Mouse (Mus musculus): ENCODE measurements at regions not wholly inside any gene's neighbourhood (a gene's known extent, or its start where the extent isn't known, plus 50 kb on each side); places are given as distances from the start of the nearest gene placed in this dataset.

DNA sequence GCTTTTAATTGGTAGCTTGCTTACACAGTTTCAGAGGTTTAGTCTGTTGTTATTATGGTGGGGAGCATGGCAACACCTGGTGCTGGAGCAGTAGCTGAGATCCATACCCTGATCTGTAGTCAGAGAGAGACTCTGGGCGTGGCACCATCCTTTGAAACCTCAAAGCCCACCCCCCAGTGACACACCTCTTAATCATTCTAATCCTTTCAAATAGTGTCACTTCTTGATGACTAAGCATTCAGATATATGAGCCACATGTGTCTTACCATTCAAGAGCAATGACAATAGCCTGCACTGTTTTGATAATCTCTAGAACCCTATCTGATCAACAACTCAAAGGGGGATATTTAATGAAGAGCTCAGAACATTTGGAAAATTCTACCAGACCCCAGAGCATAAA lies 57.6 kb upstream of the Mroh9 start:
- Histone ChIP-seq H3K4me2 (ENCODE audit: insufficient read depth, low read depth, poor library complexity, severe bottlenecking) (no peak overlapping the region), H3K27ac (ENCODE audit: insufficient read depth, low read depth) (no peak overlapping the region), H3K9ac (ENCODE audit: insufficient read depth, low read depth) (no peak overlapping the region), H3K36me3 (replicated peaks in 1 of 2; ENCODE audit: control insufficient read depth in 1 of 2, insufficient read depth in 1 of 2, low read length in 1 of 2) (no peaks in the 10 kb centered on the region), H3K4me3 (replicated peaks in 1 of 3; ENCODE audit: low read depth in 2 of 3, low read length in 2 of 3, poor library complexity in 1 of 3) (no peak overlapping the region), H3K4me1 (ENCODE audit: control insufficient read depth in 1 of 2, insufficient read depth in 2 of 2) (no peaks in the 10 kb centered on the region), H3K79me2 (replicated peaks; ENCODE audit: control insufficient read depth, extremely low read depth, insufficient read depth, poor library complexity, severe bottlenecking) (no peaks in the 10 kb centered on the region), H3K27me3 (replicated peaks) (no peaks in the 10 kb centered on the region), H3K9me3 (replicated peaks; ENCODE audit: low read length) (no peaks in the 10 kb centered on the region)
- no peak for DNase-seq (ENCODE audit: extremely low read depth)
- TF ChIP-seq TBP (conservative IDR thresholded peaks at IDR 0.05; ENCODE audit: low read depth, low read length) (no peak), IRF4 (IDR thresholded peaks at IDR 0.05; ENCODE audit: low read depth, low read length) (no peak)
- in situ Hi-C loops (cut with MboI; ENCODE audit: low pct_ligation_motif_present, low pct_unique_long_range_greater_than_20kb, low sequenced_read_pairs): no loop called here
- dilution Hi-C loops (cut with MboI; ENCODE audit: extremely low pct_ligation_motif_present, extremely low pct_unique_long_range_greater_than_20kb, low sequenced_read_pairs): no loop called here

DNA sequence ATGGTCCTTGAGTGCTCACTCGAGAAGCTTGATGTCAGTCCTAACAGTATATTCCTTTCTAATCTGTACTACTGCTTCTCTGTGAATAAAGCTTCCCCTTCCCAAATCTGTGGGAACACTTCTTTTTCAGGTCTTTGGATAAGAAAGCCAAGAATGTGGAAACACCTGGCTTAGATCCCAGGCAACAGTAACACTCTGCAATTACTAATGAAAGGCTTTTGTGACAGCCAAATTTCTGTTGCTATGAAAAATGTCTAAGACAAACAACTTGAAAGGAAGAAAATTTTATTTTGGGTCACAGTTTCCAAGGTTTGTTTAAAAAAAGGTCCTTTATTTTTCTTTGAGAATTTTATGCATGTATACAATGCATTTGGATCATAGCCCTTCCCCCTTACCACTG lies 56.0 kb upstream of the Mroh9 start:
- H3K9ac ChIP-seq (ENCODE audit: insufficient read depth, low read depth): no peak overlapping the region
- no peak overlapping the region for H3K4me3 ChIP-seq (replicated peaks in 1 of 3; ENCODE audit: low read depth in 2 of 3, low read length in 2 of 3, poor library complexity in 1 of 3)
- no peaks in the 10 kb centered on the region for H3K79me2 ChIP-seq (replicated peaks; ENCODE audit: control insufficient read depth, extremely low read depth, insufficient read depth, poor library complexity, severe bottlenecking)
- DNase-seq (ENCODE audit: extremely low read depth): no peak
- TF ChIP-seq MAFK (IDR thresholded peaks at IDR 0.05; ENCODE audit: insufficient replicate concordance, low read length) (no peak), POLR2A (IDR thresholded peaks at IDR 0.05; ENCODE audit: low read depth, low read length) (no peak), HCFC1 (IDR thresholded peaks at IDR 0.05; ENCODE audit: low read depth, low read length) (no peak), MXI1 (IDR thresholded peaks at IDR 0.05; ENCODE audit: low read depth, low read length) (no peak), E2F4 (IDR thresholded peaks at IDR 0.05; ENCODE audit: insufficient replicate concordance, low read depth, low read length) (no peak), NRF1 (IDR thresholded peaks at IDR 0.05; ENCODE audit: low read depth, low read length) (no peak), RCOR1 (conservative IDR thresholded peaks at IDR 0.05; ENCODE audit: low read depth, low read length) (no peak), MAZ (IDR thresholded peaks at IDR 0.05; ENCODE audit: low read depth, low read length) (no peak), CTCF (conservative IDR thresholded peaks at IDR 0.05 in 1 of 2, IDR thresholded peaks at IDR 0.05 in 1 of 2; ENCODE audit: low read depth in 2 of 2, low read length in 2 of 2) (no peak), TBP (conservative IDR thresholded peaks at IDR 0.05; ENCODE audit: low read depth, low read length) (no peak), EP300 (IDR thresholded peaks at IDR 0.05; ENCODE audit: low read length) (no peak), SMC3 (IDR thresholded peaks at IDR 0.05; ENCODE audit: low read depth, low read length) (no peak), POLR2AphosphoS2 (IDR thresholded peaks at IDR 0.05; ENCODE audit: low read depth, low read length) (no peak)
- no peaks in the 10 kb centered on the region for H3K36me3 ChIP-seq (replicated peaks in 1 of 2; ENCODE audit: control insufficient read depth in 1 of 2, insufficient read depth in 1 of 2, low read length in 1 of 2)
- no peak overlapping the region for H3K4me2 ChIP-seq (ENCODE audit: insufficient read depth, low read depth, poor library complexity, severe bottlenecking)
- in situ Hi-C loops (cut with MboI; ENCODE audit: low pct_ligation_motif_present, low pct_unique_long_range_greater_than_20kb, low sequenced_read_pairs): no loop called here
- H3K4me1 ChIP-seq (ENCODE audit: control insufficient read depth in 1 of 2, insufficient read depth in 2 of 2): no peaks in the 10 kb centered on the region
- no peak overlapping the region for H3K27ac ChIP-seq (ENCODE audit: insufficient read depth, low read depth)
- no peaks in the 10 kb centered on the region for H3K9me3 ChIP-seq (replicated peaks; ENCODE audit: low read length)
- no peaks in the 10 kb centered on the region for H3K27me3 ChIP-seq (replicated peaks)
- dilution Hi-C loops (cut with MboI; ENCODE audit: extremely low pct_ligation_motif_present, extremely low pct_unique_long_range_greater_than_20kb, low sequenced_read_pairs): no loop called here

- H3K36me3 ChIP-seq (replicated peaks in 1 of 2; ENCODE audit: control insufficient read depth in 1 of 2, insufficient read depth in 1 of 2, low read length in 1 of 2): no peaks in the 10 kb centered on the region
- no peak overlapping the region for H3K4me2 ChIP-seq (ENCODE audit: insufficient read depth, low read depth, poor library complexity, severe bottlenecking)
- no peaks in the 10 kb centered on the region for H3K79me2 ChIP-seq (replicated peaks; ENCODE audit: control insufficient read depth, extremely low read depth, insufficient read depth, poor library complexity, severe bottlenecking)
- DNase-seq (ENCODE audit: extremely low read depth): no peak
- no peak for TF ChIP-seq CHD1 (IDR thresholded peaks at IDR 0.05; ENCODE audit: low read depth, low read length)
- TF ChIP-seq POLR2A (IDR thresholded peaks at IDR 0.05; ENCODE audit: low read depth, low read length): no peak
- no peak for TF ChIP-seq MAZ (IDR thresholded peaks at IDR 0.05; ENCODE audit: low read depth, low read length)
- TF ChIP-seq SIN3A (IDR thresholded peaks at IDR 0.05; ENCODE audit: low read length): no peak
- TF ChIP-seq GABPA (IDR thresholded peaks at IDR 0.05; ENCODE audit: insufficient replicate concordance, low read depth, low read length): no peak
- no peak for TF ChIP-seq ZMIZ1 (IDR thresholded peaks at IDR 0.05; ENCODE audit: low read depth, low read length)
- H3K27me3 ChIP-seq (replicated peaks): no peaks in the 10 kb centered on the region
- H3K27ac ChIP-seq (ENCODE audit: insufficient read depth, low read depth): no peak overlapping the region
- H3K4me3 ChIP-seq (replicated peaks in 1 of 3; ENCODE audit: low read depth in 2 of 3, low read length in 2 of 3, poor library complexity in 1 of 3): no peak overlapping the region
- in situ Hi-C loops (cut with MboI; ENCODE audit: low pct_ligation_motif_present, low pct_unique_long_range_greater_than_20kb, low sequenced_read_pairs): no loop called here
- H3K9me3 ChIP-seq (replicated peaks; ENCODE audit: low read length): no peaks in the 10 kb centered on the region
- dilution Hi-C loops (cut with MboI; ENCODE audit: extremely low pct_ligation_motif_present, extremely low pct_unique_long_range_greater_than_20kb, low sequenced_read_pairs): no loop called here
- no peak overlapping the region for H3K9ac ChIP-seq (ENCODE audit: insufficient read depth, low read depth)
- H3K4me1 ChIP-seq (ENCODE audit: control insufficient read depth in 1 of 2, insufficient read depth in 2 of 2): no peaks in the 10 kb centered on the region
These were observed 52.7 kb upstream of the Mroh9 start for GRCm38 (mm10) chr1:163138179-163138578.
